Mouse (Mus musculus) cerebellum, adult 11-12 months (tissue): Measurements from ENCODE around the gene Lemd2.
A peak's percentile ranks its signal among the peaks of the same experiment; 100 is the strongest.
"Not testable (repeated sequence)": the region's sequence is repeated elsewhere in the genome, so short reads cannot be mapped to it uniquely, and the experiment has no call there.

Source experiments
- DNase-seq: peaks from one replicate; pipeline ENCODE4 v3.0.0; 2022

Lemd2 gene

DNA sequence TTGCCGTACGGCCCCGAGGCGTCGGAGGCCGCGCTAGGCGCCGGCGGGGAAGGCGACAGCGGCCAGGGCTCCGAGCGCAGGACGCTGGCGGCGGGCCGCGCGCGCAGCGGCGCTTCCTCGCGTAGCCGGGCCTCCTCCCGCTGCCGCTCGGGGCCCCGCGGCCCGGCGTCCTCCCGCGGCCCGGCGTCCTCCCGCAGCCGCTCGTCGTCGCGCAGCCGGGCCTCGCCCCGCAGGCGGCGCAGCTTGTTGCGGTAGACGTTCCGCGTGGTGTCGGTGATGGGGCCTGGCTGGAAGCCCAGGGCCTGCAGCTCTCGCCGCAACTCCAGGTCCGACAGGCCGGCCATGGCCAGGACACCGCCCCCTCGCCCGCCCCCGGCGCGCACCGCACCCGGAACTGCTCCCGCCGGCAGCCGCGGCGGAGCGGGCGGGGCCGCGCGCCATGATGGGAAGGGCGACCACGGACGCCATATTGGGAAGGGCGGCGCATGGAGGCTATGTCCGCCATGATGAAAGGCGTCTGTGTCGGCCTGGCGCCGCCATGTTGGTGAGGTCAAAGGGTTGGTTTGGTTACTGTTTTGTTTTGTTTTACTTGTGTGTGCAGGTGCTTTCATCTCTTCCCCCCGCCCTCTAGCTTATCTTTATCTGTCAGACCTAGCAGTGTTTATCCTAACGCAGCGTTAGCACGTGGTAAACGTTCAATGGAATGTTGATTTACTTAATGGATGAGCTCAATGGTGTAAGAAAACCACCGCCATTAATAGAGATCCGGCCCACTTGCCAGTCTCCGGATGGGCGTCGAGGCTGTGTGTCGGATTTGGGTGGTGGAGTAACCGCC, at the start of gene Lemd2:
TSS of gene Lemd2 (minus strand) at position 395 of the 835 bp plus-strand sequence.
- peak; percentile 97 for DNase-seq

DNA sequence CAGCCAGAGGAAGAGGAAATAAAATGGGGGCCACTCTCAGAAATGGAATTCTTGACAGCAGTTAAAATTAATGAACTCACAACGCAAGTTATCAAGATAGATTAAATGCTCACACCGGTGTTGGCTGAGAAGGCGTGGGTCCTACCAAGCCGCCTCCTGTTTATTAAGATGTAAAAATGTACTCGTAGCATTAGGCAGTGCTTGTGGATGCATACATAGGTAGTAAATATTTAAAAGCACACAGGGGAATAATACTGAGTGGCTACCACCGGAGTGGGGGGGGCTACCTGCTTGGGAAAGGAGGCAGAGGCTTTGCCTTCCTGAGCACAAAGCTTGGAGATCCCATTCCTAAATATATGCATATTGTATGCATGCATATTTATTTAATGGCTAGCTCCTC, 46.9 kb upstream of the Lemd2 start:
- no peak for DNase-seq

DNA sequence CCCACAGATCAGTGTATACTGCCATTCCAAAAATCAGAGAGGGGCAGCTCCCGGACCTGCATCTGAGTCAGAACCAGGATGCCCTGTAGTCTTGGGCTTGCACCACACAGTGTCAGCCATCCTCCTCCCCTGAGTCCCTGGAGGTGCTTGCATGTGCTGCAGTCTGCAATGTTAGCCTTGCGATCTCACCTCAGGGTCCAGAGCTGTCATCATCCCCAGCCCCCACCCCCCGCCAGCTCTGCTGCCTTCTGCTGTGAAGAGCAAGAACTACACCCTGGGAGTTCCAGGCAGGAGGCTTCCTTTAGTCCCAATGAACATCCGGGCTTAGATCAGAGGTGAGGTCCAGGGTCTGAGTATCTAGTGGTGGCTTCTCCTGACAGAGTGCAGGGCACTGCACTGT, 46.2 kb upstream of the Lemd2 start:
- peak; percentile 21 for DNase-seq

DNA sequence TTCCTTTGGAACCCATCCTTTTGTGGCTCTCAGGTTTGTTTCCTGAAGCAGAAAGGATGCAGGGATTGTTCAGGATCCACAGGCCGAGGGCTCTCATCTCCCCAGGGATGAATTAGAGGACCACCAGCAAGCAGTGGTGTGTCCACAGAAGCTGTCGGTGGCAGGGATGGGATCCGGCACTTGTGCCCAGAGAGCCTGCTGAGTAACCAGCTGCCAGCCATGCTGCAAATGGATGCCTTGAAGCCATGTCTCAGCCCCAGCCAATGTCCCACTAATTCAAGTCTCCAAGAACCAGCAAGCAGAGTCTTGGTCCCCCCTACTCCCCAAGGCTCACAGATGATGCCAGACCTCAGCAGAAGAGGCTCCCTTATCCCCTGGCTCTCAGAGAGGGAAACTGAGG, 44.8 kb upstream of the Lemd2 start:
- peak; percentile 77 for DNase-seq

DNA sequence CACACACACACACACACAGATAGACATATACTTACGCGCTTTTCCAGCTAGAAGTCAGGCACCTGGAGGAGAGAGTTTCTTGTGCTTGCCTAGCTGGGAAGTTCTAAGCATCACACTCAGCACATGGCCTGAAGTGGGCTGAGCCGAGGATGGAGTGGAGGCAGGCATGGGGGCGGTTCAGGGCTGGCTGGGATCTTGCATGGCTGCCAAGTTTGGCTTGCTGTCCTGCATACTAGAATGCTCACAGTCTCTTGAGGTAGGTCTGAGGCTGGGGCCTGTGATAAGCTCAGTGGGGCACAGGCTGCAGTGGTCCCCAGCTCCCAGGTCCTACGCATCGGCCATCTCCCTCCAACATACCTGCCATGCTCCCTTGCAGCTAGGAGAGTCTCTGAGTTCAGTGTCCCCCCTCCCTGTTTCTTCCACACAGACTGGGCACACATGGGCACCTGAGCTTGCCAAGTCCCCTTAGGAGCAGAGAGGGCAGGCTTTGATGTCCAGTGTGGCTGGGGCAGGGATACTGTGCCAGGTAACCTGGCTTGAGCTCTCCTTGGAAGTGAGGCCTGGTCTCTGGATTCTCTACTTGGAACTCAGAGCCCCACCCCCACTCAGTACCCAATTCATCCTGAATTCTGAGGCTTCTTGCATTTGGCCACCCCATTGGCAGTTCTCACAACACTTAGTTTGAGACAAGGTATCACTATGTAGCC, 43.6 kb upstream of the Lemd2 start:
- peak; percentile 89 for DNase-seq

DNA sequence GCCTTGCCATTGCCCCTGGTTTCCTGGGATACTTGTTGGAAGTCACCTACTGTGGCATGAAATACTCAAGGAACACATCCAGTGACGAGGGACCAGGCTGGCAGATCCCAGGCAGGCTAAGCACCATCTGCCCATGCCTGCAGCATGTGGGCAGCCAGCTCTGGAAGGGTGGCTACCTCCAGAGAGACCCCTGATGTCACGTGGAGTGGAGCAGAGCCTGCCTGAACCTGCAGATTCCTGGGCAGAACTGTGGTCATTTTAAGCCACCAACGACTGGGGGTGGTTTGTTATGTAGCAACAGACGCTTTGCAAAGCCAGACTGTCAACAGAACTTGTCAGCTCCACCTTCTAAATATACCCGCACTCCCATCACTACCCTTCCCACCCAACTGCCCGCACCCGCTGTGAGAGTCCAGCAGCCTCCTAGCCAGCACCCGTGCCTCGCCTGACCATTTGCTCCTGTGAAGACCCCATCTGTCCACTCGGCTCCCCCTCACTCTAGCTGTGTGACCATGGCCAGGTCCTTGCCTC, 41.6 kb upstream of the Lemd2 start:
- no peak for DNase-seq

DNA sequence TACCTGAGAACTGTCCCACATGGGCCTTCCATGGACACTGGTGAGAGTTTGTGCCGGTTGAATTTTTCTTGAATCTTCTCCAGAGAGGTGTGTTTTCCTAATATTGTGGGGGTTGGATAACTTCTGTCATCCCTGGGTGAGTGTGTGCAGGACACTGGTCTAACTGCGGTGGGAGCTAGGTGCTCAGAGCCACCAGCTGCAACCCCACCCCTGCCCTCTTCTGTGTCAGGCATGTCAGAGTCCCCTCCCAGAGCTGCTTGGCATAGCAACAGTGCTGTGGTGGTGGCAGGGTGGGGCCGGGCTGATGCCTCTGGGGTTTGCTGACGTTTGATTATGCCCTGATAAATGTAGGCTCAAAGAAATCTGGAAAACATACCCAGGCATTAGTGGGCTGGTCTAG, 40.6 kb upstream of the Lemd2 start:
- no peak for DNase-seq

DNA sequence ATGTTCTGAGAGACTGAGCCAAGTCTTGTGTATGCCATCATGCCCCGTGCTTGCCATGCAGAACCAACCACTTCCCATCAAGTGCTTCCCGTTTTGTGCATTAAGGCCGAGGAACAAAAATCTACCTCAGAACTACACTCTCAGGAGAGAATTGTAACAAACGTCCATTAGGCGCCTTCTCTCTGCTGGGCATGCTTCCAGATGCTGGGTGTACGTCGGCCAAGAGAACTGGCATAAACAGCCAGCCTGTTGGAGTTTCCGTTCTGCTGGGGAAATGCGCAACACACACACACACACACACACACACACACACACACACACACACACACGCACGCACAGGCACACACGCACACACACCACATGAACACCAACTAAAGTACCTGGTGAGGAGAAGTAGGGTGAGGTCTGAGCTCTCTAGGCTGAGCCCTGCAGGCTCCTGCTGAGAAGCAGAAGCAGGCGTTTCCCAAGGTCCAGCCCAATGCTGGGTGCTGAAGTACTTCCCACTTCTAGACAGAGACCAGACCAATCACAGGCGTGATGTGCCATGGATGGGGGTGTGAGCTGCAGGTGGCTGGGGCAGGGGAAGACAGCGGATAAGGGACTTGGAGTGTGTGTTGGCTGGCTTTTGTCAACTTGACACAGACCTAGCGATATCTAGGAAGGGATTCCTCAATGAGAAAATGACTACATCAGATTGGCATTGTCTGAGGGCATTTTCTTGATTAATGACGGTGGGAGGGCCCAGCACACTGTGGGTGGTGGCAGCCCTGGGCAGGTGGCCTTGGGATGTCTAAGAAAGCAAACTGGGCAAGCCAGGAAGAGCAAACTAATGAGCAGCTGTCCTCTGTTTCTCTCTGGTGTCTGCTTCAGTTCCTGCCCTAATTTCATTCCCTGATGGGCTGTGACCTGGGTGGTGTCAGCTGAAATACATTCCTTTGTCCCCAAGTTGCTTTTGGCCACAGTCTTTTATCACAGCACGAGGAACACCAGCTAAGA, 38.2 kb upstream of the Lemd2 start:
- peak; percentile 78 for DNase-seq

DNA sequence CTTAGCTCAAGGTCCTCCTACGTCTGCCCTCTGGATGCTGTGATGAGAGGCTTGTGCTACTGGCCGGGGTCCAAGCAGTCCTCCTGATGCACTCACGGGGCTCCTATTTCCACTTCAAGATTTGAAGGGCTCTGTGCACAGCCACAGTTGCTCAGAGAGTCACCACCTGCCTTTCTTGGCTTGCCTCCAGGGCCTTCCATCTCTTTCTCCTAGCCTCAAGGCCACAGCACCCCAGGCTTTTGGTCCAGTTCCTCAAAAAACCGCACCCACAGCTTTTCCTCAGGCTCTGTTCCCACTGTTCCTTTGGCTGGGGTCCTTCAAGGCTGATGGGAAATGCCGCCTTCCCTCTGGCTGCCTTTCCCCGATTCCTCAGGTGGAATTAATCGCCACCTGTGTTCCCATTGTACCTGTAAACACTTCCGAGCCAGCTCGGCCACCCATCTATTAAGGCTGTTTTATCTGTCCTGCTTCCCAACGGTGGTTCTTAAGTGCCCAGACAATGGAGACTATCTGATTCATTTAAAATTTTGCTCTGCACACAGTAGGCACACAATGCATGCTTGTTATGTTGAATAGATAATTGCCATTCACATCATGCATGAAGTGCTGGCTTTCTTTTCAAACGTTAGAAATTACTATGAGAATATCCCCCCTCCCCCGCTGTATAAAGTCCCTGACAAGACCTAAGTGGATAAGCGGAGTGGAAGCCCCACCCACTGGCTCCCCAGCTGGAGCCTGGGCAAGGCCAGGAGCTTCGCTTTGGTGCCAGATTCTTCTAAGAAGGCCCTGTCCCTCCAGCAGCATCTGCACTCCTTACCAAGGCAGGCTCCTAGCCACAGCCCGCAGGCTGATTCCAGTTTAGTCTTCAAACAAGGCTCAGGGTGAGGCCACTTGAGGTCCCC, 36.5 kb upstream of the Lemd2 start:
- DNase-seq = peak; percentile 98

DNA sequence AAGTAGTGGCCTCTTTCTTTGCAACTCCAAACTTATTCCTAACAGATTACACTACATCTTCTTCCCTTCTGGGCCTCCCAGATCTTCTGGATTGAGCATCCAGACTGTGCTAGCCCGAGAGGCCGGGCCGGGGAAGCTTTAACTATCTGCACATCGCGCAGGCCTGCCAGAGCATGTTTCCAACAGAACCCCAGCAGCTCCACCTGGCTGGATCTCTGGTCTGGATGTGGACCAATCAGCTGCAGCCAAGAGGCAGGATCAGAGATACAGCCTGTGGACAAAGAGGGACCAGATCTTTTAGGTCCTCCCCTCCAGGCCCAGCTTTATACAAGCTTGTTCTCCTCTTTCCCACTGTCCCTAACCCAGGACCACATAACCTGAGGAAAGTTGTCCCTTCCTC, 35.7 kb upstream of the Lemd2 start:
- peak; percentile 74 for DNase-seq

DNA sequence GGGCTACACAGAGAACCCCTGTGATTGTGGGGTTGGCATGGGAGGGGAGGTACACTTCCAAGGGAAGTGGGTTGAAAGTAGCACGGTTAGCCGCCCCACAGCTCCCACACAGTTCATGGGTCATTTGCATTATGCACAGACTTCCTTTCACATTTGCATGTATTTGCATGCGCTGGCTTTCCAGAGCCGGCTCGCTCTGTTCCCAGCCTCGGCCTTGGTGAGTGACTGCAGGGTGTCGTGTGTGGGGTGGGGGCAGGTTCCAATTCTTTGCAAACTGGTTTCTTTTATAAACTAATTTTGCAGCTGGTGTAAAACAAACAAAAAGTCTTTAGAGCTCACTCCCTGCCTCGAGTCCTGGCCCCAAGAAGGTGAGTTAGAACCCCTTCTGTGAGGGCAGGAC, 34.4 kb upstream of the Lemd2 start:
- DNase-seq = no peak

DNA sequence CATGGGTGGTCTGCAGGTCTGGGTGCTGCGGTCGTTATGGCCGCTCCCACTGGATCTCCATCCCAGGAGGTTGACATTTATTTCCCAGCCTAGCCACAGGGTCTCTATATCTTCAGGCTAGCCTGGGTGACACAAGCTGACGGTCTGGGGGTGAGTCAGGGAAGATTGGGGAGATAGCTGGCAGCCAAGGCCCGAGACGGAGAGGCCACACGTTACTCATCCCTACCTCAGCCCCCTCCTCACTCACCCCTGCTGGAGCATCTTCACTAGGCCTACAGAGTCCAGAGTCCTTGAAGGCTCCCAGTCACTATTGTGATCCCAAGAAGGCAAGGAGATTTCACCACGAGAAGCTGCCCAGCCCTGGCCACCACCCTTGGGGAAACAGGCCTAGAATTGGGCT, 33.5 kb upstream of the Lemd2 start:
- DNase-seq = no peak

DNA sequence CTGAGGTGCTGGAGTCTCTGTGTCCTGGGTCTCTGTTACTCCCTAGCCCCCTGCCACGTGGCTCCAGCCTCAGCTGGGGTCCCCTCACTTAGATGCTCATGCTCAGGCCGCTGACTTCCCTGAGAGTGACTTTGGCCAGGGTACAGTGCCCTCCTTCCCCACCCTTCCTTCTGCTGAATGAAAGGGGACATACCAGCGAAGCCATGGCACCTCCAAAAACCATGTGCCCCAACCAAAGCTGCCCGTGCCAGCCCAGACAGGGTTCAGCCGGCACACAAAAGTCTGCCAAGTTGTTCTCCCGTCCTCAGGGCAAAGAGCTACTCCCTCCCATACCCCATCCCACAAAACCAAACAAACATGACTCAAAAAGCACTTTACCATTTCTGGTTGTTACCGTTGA, 29.0 kb upstream of the Lemd2 start:
- no peak for DNase-seq

DNA sequence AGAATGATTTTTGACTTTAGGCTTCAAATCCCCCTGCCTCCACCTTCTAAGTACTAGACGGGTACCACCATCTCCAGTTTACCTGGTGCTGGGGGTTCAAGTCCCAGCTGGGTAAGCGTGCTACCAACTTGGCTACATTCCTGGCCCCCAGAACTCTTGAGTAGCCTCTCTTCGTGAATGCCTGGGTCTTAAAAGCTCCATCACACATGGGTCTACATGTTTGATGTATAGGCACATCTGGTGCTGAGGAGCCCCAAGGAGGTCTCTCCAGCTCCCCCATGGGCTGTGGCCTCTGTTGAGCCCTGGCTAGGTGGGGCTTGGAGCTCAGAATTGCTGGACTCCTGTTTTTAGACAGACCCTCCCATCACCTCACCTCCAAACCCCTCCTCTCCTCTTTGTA, 27.9 kb upstream of the Lemd2 start:
- DNase-seq = no peak

DNA sequence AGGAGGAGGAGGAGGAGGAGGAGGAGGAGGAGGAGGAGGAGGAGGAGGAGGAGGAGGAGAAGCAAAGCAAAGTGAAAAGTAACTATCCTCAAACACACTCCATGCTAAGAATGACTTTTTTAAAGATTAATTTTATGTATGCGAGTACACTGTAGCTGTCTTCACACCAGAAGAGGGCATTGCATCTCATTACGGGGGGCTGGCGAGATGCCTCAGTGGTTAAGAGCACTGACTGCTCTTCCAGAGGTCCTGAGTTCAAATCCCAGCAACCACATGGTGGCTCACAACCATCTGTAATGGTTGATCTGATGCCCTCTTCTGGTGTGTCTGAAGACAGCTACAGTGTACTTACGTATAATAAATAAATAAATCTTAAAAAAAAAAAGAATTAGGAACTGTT, 27.3 kb upstream of the Lemd2 start:
- DNase-seq = not testable (repeated sequence)

DNA sequence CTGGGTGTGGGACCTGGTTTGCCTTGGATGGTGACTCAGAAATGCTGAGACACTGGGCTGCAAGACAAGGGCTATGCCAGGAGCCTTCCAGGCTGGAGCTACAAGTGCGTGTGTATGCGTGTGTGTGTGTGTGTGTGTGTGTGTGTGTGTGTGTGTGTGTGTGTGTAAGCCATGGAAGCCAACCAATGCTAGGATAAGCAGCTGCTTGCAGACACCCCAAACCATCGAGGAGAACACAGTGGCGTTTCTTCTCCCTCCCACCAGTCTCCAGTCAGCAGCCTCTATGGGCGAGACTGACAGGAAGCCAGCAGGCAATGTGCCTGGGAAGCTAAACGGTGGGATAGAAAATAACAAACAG, 26.9 kb upstream of the Lemd2 start:
- no peak for DNase-seq

DNA sequence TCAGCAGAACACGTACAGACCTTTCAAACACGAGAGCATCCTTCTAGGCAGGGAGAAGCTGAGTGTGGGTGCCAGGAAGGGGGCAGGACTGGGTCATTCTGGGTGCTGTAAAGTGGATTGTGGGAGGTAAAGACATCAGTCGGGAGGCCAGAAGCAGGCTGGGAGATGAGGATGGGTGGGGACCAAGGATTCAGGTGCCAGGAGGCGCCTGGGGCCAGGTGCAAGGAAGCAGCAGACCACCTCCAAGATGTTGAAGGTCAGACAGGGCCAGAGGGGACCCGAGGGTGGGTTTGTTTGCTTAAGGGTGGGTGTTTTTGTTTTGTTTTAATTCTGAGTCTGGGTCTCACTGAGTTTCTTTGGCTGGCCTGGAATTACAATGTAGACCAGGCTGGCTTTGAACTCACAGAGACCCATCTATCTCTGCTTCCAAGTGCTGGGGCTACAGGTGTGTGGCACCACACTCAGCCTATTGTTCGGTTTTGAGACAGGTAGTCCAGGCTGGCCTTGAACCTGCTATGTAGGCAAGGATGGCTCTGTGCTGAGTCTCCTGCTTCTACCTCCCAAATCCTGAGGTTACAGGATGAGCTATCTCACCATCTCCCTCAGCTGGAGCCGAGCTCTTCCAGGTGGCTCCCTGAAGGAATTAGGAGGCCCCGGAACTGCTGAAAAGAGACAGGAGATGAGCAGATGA, 26.3 kb upstream of the Lemd2 start:
- DNase-seq = no peak

DNA sequence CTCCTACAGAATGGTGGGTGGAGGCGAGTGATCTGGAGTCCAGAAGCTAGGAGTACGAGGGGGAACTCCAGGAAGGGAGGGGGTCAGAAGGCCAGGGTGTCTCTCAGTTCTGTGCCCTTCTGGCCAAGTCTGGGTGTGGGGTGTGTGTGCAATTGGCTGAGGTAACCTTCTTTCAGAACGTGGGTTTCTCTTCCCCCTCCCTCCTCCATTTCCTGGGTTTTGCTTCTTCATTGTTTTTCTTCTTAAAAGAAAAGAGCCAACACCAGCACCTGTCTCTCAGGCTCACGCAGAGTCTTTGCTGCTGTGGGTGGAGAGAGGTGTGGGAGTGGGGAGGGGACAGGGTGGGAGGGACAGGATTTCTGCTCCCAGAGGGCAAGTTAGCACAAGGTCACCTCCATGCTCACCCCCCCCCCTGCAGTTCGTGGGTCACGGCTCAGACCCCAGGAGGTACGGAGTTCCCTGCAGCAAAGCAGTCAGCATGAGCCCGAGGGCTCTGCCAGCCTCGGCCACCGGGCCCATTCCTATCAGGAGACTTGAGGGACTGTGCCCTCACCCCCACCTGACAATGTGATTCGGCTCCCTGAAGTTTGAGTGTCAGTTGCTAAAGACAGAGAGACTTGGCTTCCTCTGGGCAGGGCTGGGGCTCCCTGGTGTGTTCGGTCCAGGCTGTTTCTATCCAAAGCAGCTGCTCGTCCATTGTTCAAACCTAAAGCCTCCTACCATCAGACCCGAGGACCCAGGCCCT, 25.6 kb upstream of the Lemd2 start:
- DNase-seq = no peak

DNA sequence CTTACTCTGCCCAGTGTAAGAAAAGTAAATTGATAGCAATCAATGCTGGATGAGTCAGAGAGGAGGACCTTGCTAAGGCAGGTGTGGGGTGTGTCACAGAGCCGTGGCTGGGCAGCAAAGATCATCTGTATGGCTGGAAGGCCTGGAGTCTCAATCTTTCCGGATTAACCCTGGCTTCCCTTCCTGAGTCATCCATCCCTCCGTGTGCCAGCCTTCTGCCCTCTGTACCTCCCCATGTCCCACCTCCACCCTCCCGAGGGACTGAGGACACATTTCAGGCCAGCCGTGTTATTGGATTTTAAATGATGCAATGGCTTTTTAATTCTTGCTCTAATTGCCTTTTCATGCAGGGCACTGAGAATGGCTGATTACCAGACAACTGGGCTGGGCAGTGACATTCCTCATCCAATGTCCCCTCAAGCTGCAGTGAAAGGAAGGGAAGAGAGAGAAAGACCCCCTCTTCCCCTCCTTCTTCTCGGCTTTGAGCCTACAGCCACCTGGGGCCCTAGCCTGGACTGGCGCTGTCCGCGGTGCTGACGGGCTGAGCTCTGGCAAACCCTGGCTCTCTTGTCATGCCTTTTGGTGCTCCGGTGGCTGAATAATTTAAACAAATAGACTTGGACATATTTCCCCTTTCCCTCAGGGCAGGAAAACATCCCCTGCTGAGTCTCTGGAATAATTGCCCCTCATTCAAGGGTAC, 24.1 kb upstream of the Lemd2 start:
- DNase-seq = no peak

DNA sequence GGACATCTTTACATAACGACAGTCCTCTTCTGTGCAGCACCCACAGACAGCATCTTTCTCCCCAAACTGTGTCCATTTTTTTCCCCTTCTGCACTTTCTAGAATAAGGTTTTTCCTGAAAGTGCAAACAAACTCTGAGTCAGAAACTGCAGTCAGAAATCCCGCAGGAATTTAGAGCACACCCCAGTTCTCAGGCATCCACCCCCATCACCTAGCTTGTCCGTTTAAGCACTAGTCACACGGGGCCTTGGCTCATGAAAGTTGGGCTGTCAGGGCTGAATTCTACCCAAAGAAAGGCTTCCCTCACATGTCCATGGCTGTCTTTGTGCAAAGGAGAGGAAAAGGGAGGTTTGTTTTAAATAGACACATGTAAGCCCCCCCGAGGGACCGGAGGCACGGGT, 23.0 kb upstream of the Lemd2 start:
- DNase-seq = no peak
